Mouse (Mus musculus) G1E (cell line): ENCODE data around the gene Myh7b.

Source experiments
- CTCF ChIP-seq: IDR thresholded peaks from 2 replicates; pipeline ENCODE4 v1.5.1; 2012; ENCODE audit warnings: low read depth, low read length, inconsistent platforms, mixed read lengths
- POLR2AphosphoS5 ChIP-seq: IDR thresholded peaks from 2 replicates; pipeline ENCODE4 v1.6.1; 2012; ENCODE audit warnings: low read depth, low read length, inconsistent platforms; ENCODE audit not compliant: insufficient replicate concordance

- TF ChIP-seq CTCF (no peak), POLR2AphosphoS5 (no peak)
These were observed 48.8 kb upstream of the Myh7b start for GRCm38 (mm10) chr2:155562209-155562608.
